Mouse (Mus musculus): ENCODE results near the gene Bysl.

DNA sequence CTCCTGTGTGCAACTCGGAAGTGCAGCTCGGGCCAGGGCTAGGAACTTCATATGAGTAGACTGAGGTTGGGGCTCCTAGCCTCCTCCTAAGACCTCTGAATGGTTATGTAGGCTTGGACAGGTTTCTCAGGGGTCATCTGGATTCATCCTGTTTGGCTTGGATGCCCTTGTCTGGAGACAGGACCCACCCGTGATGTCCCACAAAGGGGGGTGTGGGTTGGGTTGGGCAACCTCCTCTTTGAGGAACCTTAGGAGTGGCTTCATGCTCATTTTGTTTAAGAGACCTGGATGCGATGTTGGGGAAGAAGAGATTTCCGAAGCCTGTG, 14.5 kb downstream of the Bysl start:
- TF ChIP-seq EP300 (IDR thresholded peaks at IDR 0.05; ENCODE audit: low read depth) (no peak), CTCF (IDR thresholded peaks at IDR 0.05; ENCODE audit: low read depth) (no peak)

Measured in liver, embryonic 14.5 days (tissue).